Mouse (Mus musculus): ENCODE data around the gene Mars2.

Gene Mars2

GRCm38 (mm10) chr1:55236890-55237642, at the start of gene Mars2:
Mars2 (plus strand) TSS chr1:55237177.
- peak; percentile 97 for DNase-seq

- DNase-seq: no peak
Observed at GRCm38 (mm10) chr1:55192015-55192414, 45.0 kb upstream of the Mars2 start.

GRCm38 (mm10) chr1:55192824-55193223, 44.2 kb upstream of the Mars2 start:
- DNase-seq: peak in 1 of 2 experiments; percentile 41

GRCm38 (mm10) chr1:55193316-55193715, 43.7 kb upstream of the Mars2 start:
- peak in 1 of 2 experiments; percentile 38 for DNase-seq

DNA sequence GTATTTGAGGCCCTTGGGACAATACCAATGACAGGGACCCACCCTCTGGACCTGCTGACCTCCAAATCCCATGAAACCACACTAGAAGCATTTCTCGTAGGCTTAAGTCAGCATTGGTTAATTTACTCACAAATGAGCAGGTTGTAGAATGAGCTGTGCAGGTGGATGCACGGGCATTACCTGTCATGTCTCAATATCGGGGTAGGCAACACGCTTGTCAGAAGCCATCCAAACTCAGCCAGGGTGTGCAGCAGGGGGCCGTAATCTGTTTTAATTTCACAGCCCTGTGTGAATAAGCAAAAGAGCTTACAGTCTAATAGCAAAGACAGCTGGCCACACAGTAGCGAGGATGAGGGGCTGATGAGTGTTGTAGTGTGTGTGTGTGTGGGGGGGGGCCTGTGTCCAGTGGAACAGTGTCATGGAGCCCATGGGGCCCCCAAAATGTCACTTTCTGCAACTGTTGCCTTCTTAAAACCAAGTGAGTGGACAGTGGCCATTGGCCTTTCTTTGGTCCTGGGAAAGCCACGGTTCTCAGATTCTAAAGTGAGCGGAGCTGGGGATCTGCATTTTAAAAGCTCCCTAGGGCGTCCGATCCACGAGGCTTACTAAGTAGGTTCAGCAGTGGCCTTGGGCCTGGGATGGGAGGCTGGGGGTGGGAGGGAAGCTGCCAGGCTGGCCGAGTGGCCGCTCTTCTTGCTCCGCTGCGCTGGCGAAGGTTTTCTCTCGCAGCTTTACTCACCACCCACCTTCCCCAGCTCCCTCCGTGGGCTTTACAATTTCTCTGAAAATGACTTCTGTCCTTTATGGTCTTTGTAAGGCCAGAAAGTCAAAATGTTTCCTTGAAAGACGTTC, 42.7 kb upstream of the Mars2 start:
- no peak for DNase-seq

DNA sequence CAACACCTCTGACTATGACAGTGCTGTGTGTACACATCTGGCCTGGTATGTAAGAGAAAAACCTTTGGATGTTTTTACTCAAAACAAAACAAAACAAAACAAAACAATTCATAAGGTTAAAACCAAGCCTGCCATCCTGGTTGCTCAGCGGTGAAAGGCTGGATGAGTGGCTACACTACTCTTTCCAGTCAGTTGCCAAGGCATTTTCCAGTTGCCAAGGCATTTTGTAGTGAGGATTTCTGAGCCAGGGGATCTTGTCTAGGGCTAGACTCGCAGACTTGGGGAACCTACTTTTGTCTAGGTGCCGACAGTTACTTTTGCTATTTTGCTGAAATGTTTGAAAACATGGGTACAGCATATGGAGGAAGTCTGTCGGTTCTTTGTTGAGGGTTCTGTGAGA, 42.0 kb upstream of the Mars2 start:
- DNase-seq: no peak

DNA sequence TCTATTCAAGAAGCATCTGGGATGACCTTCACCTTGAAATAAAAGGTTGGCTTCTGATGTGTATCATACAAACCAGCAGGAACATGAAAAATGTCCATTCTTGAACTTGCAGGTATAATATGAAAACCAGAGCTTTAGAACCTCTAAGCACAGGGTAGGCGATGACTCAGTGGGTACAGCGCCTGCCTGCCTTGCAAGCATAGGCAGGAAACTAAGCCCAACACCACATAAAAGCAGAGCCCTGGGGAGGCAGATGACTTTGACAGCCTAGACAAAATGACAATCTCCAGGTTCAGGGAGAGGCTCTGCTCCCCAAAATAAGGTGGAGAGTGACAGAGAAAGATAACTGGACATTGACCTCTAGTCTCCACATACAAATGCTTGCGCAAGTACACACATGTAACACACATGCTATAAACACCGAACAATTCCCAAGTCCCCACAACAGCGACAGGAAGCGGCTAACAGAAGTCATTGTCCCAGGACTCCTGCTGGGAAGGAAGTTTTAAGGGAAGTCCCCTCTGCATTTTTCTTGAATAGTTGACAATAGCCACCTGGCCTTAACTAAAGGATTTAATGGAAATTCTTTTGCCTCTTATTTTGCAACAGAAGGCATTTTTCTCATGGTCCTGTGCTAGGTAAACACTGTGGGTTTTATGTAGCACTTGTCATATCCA, 40.5 kb upstream of the Mars2 start:
- no peak for DNase-seq

GRCm38 (mm10) chr1:55198719-55199118, 38.3 kb upstream of the Mars2 start:
- no peak for DNase-seq

DNA sequence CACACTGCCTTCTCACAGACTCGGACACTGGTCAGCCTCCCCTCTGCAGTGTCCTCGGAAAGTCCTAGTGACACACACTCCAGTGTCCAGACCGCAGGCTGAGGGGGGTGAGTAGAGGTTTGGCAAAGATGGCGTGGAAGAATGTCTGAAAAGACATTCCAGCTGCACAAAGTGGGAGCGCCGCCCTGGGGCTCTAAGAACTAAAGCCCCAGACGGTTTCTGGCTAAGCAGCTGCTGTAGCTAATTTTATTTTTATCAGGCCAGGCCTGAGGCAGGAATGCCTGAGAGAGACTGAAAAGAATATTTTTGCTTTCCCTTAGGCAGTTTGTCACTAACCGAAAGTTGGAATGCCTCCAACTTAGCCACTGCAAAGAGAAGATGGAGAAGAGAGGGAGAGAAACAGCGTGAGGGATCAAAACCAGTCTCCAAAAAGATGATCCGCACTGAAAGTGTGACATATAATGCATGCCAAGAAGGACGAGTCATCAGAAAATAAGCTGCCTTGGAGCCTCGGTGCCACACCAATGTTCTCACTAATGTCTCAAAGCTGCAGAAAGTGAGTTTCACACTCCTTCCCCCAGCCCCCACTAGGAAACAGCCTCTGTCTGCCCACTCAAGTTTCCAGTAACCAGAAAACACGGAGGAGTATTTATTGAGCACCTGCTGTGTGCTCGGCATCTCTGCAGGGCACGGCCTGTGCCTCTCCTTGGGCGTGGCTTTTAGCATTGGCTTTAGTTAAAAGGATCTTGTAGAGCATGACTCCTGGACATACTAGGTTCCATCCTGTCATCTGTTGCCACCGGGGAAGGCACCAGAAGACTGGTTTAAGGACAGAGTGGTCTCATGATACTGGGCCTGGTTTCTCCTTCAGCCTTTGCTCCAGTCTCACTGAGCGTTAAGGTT, 34.9 kb upstream of the Mars2 start:
- DNase-seq: no peak

DNA sequence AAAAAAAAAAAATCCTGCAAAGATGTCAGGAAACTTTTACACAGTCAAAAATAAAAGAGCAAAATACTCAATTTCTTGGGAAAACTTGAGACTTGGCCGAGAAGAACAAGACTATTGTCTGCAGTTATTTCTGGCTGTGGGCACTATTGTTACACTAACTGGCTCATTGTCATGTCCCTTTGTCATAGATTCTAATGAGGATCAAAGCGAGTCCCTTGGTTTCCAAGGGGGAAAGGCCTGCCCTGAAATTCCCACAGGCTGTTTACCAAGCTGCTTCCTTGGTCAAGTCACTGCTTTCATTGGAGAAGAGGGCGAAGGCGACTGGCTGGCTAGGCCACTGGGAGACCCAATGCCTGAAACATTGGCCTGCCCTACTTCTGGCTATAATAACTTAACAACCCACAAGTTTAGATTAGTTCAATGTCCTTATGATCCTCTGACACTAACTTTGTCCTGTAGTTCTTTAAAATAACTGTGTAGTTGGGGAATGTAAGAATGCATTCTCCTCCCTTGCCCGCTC, 31.1 kb upstream of the Mars2 start:
- DNase-seq: no peak

DNA sequence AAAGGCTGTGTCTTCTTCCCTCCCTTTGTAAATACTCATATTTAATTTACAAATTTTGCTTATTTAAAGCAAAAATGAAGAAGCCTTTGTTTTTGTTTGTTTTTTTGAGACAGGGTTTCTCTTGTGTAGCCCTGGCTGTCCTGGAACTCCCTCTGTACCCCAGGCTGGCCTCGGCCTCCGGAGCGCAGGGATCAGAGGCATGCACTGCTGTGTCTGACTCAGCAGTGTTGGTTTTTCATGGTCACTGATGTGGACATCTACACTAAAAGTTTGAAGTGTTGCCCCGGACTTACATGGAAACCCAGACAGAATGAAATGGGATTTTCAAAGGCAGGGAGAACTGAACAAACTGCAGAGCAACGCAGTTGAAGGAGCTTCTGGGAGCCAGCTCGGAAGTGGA, 29.4 kb upstream of the Mars2 start:
- no peak for DNase-seq

DNA sequence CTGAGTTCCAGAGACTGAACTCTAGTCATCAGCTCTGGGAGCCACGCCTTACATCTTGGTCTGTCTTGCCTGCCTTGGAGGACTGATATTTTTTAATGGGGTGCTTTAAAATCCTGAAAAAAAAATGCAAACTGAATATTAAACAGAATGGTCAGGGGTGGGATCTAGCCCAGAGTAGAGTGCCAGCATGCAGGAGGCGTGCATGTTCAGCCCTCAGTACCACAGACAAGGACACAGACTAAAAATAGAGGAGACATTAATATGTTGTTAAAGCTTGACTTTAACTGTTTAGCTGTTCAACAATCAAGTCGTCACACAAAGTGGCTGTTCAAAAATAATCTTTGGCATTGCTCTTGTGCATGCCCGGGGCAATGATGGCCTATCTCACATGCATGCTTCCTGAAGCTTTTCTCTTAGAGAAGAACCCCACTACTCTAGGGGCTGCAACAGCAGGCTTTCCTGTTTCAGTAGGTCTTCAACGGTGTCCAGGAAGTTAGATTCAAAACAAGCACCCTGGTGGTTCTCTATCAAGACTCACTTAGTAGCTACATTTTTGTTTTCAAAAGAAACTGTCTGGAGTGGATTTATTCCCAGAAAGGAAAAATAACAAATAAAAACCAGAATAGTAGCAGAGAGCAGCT, 28.4 kb upstream of the Mars2 start:
- DNase-seq: no peak

GRCm38 (mm10) chr1:55210202-55210965, 26.6 kb upstream of the Mars2 start:
- DNase-seq: peak in 1 of 2 experiments; percentile 16

DNA sequence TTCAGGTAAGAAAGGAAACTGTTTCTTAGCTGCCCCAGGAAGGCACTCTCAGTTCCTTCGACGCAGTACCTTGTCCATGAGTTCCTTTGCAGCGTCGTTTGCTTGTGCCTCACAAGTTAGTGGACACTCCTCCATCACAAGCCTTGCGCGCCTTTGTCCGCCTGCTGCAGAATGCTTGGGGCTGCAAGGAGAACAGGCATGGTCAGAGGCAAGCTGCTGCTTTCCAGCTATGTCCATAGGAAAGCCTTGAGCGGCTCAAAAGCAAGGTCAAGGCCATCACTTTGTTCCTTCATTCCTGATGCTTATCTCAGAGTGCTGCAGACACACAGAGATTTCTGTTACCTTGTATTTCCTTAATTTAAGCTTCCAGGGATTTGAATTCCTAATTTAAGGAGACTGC, 25.9 kb upstream of the Mars2 start:
- DNase-seq: no peak

GRCm38 (mm10) chr1:55212771-55213170, 24.2 kb upstream of the Mars2 start:
- DNase-seq: no peak

- no peak for DNase-seq
Observed at GRCm38 (mm10) chr1:55213475-55213874, 23.5 kb upstream of the Mars2 start.

GRCm38 (mm10) chr1:55213936-55214335, 23.0 kb upstream of the Mars2 start:
- no peak for DNase-seq

- DNase-seq: no peak
Observed at GRCm38 (mm10) chr1:55215185-55215813, 21.7 kb upstream of the Mars2 start.

DNA sequence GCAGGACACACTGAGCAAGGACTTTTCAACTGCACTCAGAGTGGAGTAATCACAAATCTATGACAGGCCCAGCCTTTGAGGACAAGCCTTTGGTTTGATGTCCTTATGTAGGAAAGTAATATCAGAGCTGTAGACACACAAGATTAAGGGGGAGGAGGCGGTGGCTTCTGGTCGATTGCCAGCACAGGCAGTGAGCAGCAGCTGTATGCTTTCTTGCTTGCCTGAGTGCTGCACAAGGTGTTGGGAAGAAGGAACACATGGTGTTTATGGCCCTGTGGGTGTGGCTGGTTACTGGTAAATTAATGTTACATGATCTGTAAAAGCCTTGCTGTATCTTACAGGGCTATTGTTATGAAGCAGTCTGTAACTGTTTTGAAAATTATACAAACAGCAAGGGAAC, 19.8 kb upstream of the Mars2 start:
- DNase-seq: no peak

DNA sequence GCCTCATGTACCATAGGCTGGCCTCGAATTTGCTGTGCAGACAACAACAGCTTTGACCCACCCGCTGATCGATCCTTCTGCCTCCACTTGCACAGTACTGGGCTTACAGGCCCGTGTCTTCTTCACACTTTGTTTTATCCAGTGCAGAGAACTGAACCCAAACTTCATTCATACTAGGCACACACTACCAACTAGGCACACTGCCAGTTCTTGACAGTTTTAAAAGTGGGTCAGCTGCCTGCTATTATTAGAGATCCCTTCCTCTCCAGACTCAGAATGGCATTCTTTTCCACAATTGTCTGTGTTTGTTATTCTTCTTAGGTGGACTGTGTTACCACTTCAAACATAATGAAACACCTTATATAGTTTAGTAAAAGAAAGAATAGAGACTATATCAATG, 15.6 kb upstream of the Mars2 start:
- peak; percentile 31 to 46 for DNase-seq
